Mouse (Mus musculus) spleen, adult 18-20 months (tissue): ENCODE measurements around the gene Noct.

ENCODE experiments used
- DNase-seq, 2 experiments: peaks; one replicate each; pipeline ENCODE4 v3.0.0; 2022; ENCODE audit warnings: mixed read lengths in 2 of 2

The Noct gene

DNA sequence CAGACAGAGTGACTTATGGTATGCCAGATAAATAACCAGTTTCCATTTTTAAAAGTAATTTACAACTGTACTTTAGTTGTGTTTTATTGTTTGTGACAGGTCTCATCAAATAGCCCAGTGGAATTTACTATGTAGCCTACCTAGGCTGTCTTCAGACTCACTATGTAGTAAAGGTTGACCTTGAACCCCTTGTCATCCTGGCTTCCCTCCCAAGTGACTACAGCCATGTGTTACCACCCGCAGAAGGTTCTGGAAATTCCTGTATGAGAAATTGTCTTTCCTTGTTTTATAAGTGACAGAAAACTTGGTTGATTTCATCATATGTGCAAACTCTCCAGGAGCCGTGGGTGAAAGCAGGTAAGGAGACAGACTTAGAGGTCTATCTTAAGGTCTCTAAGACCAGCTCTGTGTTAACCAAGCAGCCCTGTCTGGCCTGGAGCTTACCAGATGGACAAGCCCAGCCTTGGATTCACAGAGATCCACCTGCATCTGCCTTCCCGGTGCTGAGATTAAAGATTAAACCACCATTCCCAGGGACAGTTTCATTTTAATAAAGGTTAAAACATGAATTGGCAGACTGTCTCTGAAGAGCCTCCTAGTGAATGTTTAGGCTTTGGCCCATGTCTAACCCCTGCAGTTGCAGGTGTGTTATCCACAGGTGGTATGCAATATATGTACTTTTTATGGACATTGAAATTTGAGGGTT, 8.1 kb downstream of the Noct start:
- DNase-seq: no peak

GRCm38 (mm10) chr3:51233474-51233873, 9.2 kb downstream of the Noct start:
- DNase-seq: no peak

- DNase-seq: peak; percentile 58 to 80
Measured at GRCm38 (mm10) chr3:51233918-51234751, 9.9 kb downstream of the Noct start.

DNA sequence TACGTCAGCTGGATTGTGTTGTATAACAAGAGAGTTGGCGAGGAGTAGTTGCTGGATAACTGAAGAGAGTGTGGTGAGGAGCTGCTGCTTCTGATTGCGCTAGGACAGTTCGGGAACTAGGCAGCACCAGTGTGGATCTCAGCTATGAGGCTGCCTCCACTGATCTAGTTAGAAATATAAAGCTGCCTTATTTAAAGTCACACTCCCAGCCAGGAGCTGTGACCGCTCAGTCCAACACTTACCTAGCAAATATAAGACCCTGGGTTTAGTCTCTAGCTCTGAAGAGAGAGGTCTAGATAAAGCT, 10.5 kb downstream of the Noct start:
- no peak for DNase-seq

DNA sequence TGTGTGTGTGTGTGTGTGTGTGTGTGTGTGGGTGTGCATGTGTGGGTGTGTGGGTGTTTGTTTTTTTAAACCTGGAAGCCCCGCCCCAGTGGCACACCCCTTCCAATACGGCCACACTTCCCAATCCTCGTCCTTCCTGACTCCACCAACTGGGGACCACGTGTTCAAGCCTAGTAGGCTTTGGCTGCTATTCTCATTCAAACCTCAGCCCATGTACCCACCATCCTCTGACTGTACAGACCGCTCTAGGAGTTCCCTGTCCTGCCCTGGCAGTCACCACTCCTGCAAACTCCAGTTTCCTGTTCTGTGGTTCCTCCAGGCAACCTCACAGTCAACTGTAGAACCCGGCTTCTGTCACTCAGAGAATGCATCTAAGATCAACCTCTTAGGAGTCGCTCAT, 14.3 kb downstream of the Noct start:
- DNase-seq: no peak

- DNase-seq: no peak
Measured at GRCm38 (mm10) chr3:51239541-51239940, 15.3 kb downstream of the Noct start.

DNA sequence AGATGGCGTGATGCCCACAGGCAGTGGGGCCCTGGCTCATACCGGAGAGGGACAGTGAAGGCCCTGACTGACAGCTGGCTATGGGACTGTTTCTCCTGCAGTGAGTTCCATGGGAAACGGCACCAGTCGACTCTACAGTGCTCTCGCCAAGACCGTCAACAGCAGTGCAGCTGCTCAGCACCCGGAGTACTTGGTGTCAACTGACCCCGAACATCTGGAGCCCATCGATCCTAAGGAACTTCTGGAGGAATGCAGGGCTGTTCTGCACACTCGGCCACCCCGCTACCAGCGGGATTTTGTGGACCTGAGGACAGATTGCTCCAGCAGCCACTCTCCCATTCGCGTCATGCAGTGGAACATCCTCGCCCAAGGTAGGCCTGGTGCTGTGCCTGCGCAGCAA, 23.5 kb downstream of the Noct start:
- no peak for DNase-seq

DNA sequence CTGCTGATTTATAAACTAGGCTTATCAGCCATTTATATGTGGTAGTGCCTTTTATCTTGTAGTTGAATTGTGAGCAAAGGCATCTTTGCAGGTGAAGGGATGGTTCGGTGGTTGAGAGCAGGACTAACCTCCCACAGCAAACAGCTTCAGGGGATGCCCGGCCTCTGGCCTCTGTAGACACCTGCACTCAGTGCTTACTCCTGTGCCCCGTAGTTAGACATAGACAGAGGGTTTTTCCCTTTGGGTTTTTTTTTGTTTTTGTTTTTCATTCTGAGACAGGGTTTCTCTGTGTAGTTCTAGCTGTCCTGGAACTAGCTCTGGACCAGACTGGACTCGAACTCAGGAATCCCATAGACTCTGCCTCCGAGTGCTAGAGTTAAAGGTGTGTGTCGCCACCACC, 24.4 kb downstream of the Noct start:
- no peak for DNase-seq

GRCm38 (mm10) chr3:51249460-51249859, 25.2 kb downstream of the Noct start:
- DNase-seq: no peak

DNA sequence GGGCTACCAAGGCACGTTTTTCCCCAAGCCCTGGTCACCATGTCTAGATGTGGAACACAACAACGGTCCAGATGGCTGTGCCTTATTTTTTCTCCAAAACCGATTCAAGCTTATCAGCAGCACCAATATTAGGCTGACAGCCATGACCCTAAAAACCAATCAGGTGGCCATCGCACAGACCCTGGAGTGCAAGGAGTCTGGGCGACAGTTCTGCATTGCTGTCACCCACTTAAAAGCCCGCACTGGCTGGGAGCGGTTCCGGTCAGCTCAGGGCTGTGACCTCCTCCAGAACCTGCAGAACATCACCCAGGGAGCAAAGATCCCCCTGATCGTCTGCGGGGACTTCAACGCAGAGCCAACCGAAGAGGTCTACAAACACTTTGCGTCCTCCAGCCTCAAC, 25.6 kb downstream of the Noct start:
- no peak for DNase-seq

DNA sequence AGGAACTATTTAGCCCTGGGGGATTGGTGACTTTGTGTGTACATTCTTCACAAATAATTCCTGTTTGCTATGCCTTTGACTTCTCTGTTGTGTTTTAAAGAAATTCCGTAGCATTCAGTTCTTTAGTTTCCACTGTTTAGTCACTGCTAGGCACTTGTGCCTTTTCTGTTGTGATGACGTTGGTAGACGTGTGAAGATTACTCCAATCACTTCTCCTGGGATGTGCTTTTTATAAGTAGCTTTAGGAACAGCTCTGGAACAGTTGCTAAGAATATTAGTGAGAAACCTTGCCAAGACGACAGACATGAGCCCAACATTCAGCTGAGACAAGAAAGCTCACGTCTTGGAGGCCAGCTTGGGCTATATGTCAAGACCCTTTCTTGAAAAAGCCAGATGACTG, 26.8 kb downstream of the Noct start:
- no peak for DNase-seq

DNA sequence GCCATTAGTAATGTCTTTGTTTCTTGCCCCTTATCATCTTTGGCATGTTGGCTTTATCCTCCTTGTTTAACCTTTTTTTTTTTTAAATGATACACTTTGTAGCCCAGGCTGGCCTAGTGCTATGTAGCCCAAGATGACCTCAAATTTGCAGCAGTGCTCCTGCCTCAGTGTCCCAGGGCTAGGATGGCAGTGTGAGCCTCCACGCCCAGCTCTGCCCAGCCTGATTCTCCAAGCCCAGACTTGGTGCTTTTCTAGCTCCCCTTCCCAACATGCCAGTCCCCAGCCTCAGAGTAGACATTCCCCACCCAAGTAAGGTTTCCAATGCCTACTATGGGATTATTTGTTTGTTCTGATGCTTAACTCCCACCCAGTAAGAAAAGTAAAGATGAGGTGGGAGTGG, 28.0 kb downstream of the Noct start:
- no peak for DNase-seq

- no peak for DNase-seq
Measured at GRCm38 (mm10) chr3:51252689-51253402, 28.6 kb downstream of the Noct start.

- DNase-seq: no peak
Measured at GRCm38 (mm10) chr3:51254784-51255183, 30.5 kb downstream of the Noct start.

- DNase-seq: no peak
Measured at GRCm38 (mm10) chr3:51256450-51256849, 32.2 kb downstream of the Noct start.

DNA sequence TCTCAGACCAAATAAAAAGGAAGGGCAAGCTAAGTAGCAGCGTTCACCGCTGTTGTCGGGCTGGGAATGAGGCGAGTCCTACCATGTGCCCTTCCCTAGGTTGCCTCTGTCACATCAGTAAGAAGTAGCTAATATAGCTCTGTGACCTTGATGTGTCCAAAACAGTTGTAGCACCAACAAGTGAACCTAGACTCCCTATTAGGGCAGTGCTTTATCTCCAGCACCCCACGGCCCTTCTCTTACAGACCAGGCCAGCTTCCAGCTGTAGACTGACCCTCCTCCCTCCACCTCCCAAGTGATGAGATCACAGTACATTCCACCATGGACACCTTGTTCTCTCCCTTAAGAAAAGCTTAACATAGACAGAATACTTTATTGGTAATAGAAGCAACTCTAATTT, 33.8 kb downstream of the Noct start:
- no peak for DNase-seq

GRCm38 (mm10) chr3:51262942-51263341, 38.7 kb downstream of the Noct start:
- no peak for DNase-seq

DNA sequence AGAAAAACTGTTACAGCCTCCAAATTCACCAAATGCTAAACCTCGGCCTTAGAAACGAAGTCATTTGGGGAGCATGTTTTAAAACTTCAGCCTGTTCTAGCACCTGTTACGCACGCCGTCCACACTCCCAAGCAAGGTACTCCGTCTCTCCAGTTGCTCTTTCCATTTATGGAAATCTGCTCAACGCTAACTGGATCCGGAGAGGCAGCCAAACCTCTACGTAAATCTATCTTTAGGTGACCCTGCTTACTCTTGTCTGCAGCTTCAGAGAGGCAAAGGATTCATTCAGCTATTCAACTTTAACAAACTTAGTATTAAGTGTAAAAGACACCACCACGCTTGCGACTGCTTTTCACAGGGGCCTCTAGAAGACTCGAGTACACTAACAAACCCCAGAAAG, 44.2 kb downstream of the Noct start:
- DNase-seq: no peak

DNA sequence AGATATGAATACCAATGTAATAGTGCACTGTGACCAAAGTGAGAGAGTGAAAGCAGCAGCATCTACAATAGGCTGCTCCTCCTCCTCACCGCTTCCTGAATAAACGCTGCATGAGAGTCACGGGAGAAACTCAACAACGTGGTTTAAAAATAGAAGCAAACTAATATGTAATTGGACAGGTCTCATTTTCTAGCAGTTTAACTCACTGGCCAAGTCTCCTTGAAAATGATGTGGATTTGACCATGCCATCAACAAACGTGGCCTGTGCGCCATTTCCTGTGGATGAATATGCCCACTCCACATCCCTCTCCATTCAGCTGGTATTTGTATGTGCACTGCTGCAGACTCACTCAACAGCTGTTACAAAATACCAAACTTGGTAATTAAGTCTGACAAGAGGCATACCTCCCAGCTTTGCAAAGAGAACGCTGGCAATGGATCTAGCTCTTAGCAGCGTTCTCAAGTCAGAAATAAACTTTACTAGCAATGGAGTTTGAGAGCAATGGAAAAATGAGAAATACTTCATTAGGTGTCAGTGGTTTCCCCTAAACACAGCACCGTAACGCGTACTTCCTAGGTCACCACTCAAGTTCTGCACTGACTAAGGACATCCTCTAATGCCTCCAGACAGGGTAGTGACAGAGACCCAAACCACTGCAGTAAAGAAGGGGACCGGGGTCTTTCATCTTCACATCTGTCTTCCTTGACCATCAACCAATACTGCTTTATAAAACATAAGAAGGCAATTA, 46.0 kb downstream of the Noct start:
- no peak for DNase-seq

GRCm38 (mm10) chr3:51275956-51276398, 51.7 kb downstream of the Noct start:
- peak; percentile 94 to 98 for DNase-seq

DNA sequence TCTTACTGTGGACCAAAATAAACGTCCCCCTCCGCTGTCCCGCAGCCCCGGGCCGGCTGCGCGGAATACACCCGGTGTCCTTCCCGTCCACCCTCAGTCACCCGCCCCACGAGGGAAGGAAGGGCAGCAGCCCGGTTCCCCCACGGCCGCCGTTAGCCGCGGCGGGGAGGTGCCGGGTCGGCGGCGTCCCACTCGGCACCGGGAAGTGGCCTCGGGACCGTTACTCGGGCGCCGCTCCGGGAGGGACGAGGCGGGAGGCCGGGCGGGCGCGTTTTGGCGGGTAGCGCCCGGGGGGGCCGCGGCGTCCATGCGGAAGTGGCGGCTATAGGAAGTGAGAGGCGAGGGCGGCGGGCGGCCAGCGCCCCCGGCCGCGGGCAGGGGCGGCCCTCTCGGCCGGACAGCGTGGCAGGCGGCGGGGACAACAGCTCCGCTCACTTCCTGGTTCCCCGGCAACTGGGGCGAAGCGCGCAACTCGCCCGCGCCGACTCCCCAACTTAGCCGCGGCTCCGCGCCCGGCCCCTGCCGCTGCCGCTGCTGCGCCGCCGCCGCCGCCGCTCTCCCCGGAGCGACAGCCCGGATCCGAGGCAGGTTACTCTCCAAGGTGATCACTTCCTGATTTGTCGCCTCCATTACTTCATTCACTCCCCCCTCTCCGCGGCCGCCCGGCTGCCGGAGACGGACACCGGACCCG, 52.3 kb downstream of the Noct start:
- DNase-seq: peak; percentile 64 to 70
